Comparison of ENCODE assay signal across 18 mouse cellular contexts in genomic region chr2:14907124-14907925, GRCm38 (mm10).
DNase-seq lines count a peak whose midpoint lies in the region; ATAC-seq and TF ChIP-seq lines count a peak whose summit lies in the region.
"Had no signal": no experiment of that assay in that cellular context is flagged by ENCODE, and none has a peak within 500 bp of the region (broad histone marks: within the 10 kb centered on the region; RNA-seq: fewer than 3 reads in every experiment).

No protein-coding gene starts in this region.

- peak; percentile 43 for DNase-seq in hindbrain, embryonic 10.5 days (ENCODE audit: low spot score)
- DNase-seq in hindbrain, embryonic 14.5 days (ENCODE audit: low spot score) = no peak
- peak; percentile 37 for DNase-seq in brain, embryonic 14.5 days (ENCODE audit: low read depth)
- peak; percentile 15 for DNase-seq in embryonic facial prominence, embryonic 10.5 days (ENCODE audit: low spot score)
- DNase-seq in neural tube, embryonic 11.5 days (ENCODE audit: low spot score) = peak; percentile 34
- no peak for DNase-seq in left cerebral cortex, postnatal 36 days (ENCODE audit: low spot score in 2 of 2)
- DNase-seq: adrenal gland, postnatal 25 days; cerebellum, adult 11 months; gastrocnemius, adult 2 months; heart, adult 2 months; kidney, postnatal 10 days; left cerebral cortex, postnatal 4 days; lung, postnatal 10 days; right cerebral cortex, postnatal 4 days; thymus, postnatal 36 days had no signal

- no peaks in the 10 kb centered on the region for H3K27me3 ChIP-seq in hindbrain, embryonic 10.5 days (ENCODE audit: insufficient read depth, poor library complexity, severe bottlenecking)
- H3K27me3 ChIP-seq in hindbrain, embryonic 14.5 days (ENCODE audit: control insufficient read depth, insufficient read depth, low read length) = no peaks in the 10 kb centered on the region
- H3K27me3 ChIP-seq in embryonic facial prominence, embryonic 10.5 days (replicated peaks; ENCODE audit: low read depth, poor library complexity, severe bottlenecking) = no peaks in the 10 kb centered on the region
- H3K27me3 ChIP-seq in neural tube, embryonic 11.5 days (ENCODE audit: control insufficient read depth, insufficient read depth, low read length) = no peaks in the 10 kb centered on the region
- H3K27me3 ChIP-seq: liver, embryonic 12.5 days had no signal

- no peak for ATAC-seq in hindbrain, embryonic 14.5 days (ENCODE audit: low FRiP score)
- peak; percentile 20; the same call in 1 of the 2 replicates for ATAC-seq in neural tube, embryonic 11.5 days (ENCODE audit: insufficient read depth, low FRiP score, low TSS enrichment)
- no peak for ATAC-seq in megakaryocyte-erythroid progenitor cell, adult 5-6 weeks (replicated peaks; ENCODE audit: low FRiP score, low TSS enrichment, poor library complexity, severe bottlenecking)
- ATAC-seq: liver, embryonic 12.5 days had no signal

- no peak for TF ChIP-seq POLR2A in brain, embryonic 14.5 days (IDR thresholded peaks at IDR 0.05; ENCODE audit: borderline replicate concordance, extremely low read depth, insufficient read depth, insufficient read length, poor library complexity, severe bottlenecking)

- intact Hi-C loops in left cerebral cortex, postnatal 36 days (cut with DNase I) = no loop called here

- TF ChIP-seq CTCF in brain, embryonic 14.5 days (IDR thresholded peaks at IDR 0.05; ENCODE audit: borderline replicate concordance, extremely low read depth, insufficient read depth, insufficient read length) = no peak

- no peaks in the 10 kb centered on the region for H3K9me3 ChIP-seq in hindbrain, embryonic 10.5 days
- no peaks in the 10 kb centered on the region for H3K9me3 ChIP-seq in hindbrain, embryonic 14.5 days (ENCODE audit: control insufficient read depth, low read length)
- H3K9me3 ChIP-seq in embryonic facial prominence, embryonic 10.5 days = no peaks in the 10 kb centered on the region
- H3K9me3 ChIP-seq in neural tube, embryonic 11.5 days (ENCODE audit: control insufficient read depth, low read length) = no peaks in the 10 kb centered on the region
- H3K9me3 ChIP-seq: G1E; liver, embryonic 12.5 days had no signal

- H3K4me2 ChIP-seq in hindbrain, embryonic 14.5 days (replicated peaks) = no peak overlapping the region
- no peak overlapping the region for H3K4me2 ChIP-seq in neural tube, embryonic 11.5 days (ENCODE audit: low read depth)
- H3K4me2 ChIP-seq: liver, embryonic 12.5 days had no signal

- no peaks in the 10 kb centered on the region for H3K36me3 ChIP-seq in hindbrain, embryonic 10.5 days
- no peaks in the 10 kb centered on the region for H3K36me3 ChIP-seq in hindbrain, embryonic 14.5 days (replicated peaks; ENCODE audit: control insufficient read depth, insufficient read depth)
- no peaks in the 10 kb centered on the region for H3K36me3 ChIP-seq in embryonic facial prominence, embryonic 10.5 days (replicated peaks)
- H3K36me3 ChIP-seq in neural tube, embryonic 11.5 days (ENCODE audit: control insufficient read depth, insufficient read depth, low read length) = no peaks in the 10 kb centered on the region
- H3K36me3 ChIP-seq: G1E; liver, embryonic 12.5 days had no signal

- H3K9ac ChIP-seq in hindbrain, embryonic 14.5 days = no peak overlapping the region
- H3K9ac ChIP-seq in neural tube, embryonic 11.5 days (ENCODE audit: low read length) = no peak overlapping the region
- H3K9ac ChIP-seq: liver, embryonic 12.5 days had no signal

- peaks cover 31% of the 10 kb centered on the region for H3K4me1 ChIP-seq in hindbrain, embryonic 10.5 days (replicated peaks)
- no peaks in the 10 kb centered on the region for H3K4me1 ChIP-seq in hindbrain, embryonic 14.5 days (replicated peaks; ENCODE audit: control insufficient read depth, insufficient read depth, low read length)
- H3K4me1 ChIP-seq in embryonic facial prominence, embryonic 10.5 days = peaks cover 16% of the 10 kb centered on the region
- peaks cover 3% of the 10 kb centered on the region; the same call in 1 of the 2 replicates for H3K4me1 ChIP-seq in neural tube, embryonic 11.5 days (ENCODE audit: control insufficient read depth, insufficient read depth, low read length)
- H3K4me1 ChIP-seq: liver, embryonic 12.5 days had no signal

- peak overlapping the region; percentile 54 for H3K27ac ChIP-seq in hindbrain, embryonic 10.5 days
- no peak overlapping the region for H3K27ac ChIP-seq in hindbrain, embryonic 14.5 days
- no peak overlapping the region for H3K27ac ChIP-seq in embryonic facial prominence, embryonic 10.5 days (replicated peaks)
- no peak overlapping the region for H3K27ac ChIP-seq in neural tube, embryonic 11.5 days (ENCODE audit: low read depth, low read length)
- H3K27ac ChIP-seq: gastrocnemius, adult 2 months; heart, adult 2 months; liver, embryonic 12.5 days had no signal

- no peak overlapping the region for H3K4me3 ChIP-seq in hindbrain, embryonic 10.5 days
- no peak overlapping the region for H3K4me3 ChIP-seq in hindbrain, embryonic 14.5 days (replicated peaks; ENCODE audit: low read length)
- H3K4me3 ChIP-seq in embryonic facial prominence, embryonic 10.5 days = no peak overlapping the region
- H3K4me3 ChIP-seq in neural tube, embryonic 11.5 days (ENCODE audit: low read depth, low read length) = no peak overlapping the region
- H3K4me3 ChIP-seq: gastrocnemius, adult 2 months; heart, adult 2 months; liver, embryonic 12.5 days had no signal

- 19% methylated on average over 10 of the region's 10 CpGs for WGBS in hindbrain, embryonic 10.5 days
- WGBS in hindbrain, embryonic 14.5 days = 25% methylated on average over 10 of the region's 10 CpGs
- 23% methylated on average over 10 of the region's 10 CpGs for WGBS in embryonic facial prominence, embryonic 10.5 days
- 43% methylated on average over 10 of the region's 10 CpGs for WGBS in neural tube, embryonic 11.5 days

Comparison
In these comparisons a context has a peak if more than half of its experiments do, and no peak if none do; other contexts are left out.
1. DNase-seq: peak in hindbrain, embryonic 10.5 days (single experiment), brain, embryonic 14.5 days (single experiment), embryonic facial prominence, embryonic 10.5 days (single experiment) and neural tube, embryonic 11.5 days (single experiment); none in hindbrain, embryonic 14.5 days (single experiment) and left cerebral cortex, postnatal 36 days (0 of 2).